Mouse (Mus musculus) cerebellum, postnatal 14 days (tissue): Measurements from ENCODE around the gene Olfr1368.
"Not testable (repeated sequence)": the region's sequence is repeated elsewhere in the genome, so short reads cannot be mapped to it uniquely, and the experiment has no call there.

Experiments used
- DNase-seq, 2 experiments: peaks; one replicate each; pipeline ENCODE4 v3.0.0; 2021; ENCODE audit warnings: mixed read lengths in 2 of 2

The Olfr1368 gene

GRCm38 (mm10) chr13:21166936-21167909 lies 21.6 kb upstream of the Olfr1368 start:
- DNase-seq, result peak; percentile 87 to 88

- peak in 1 of 2 experiments; percentile 10 for DNase-seq
These were observed 16.9 kb upstream of the Olfr1368 start for GRCm38 (mm10) chr13:21162591-21162990.

- no peak for DNase-seq
These were observed 15.9 kb upstream of the Olfr1368 start for GRCm38 (mm10) chr13:21161591-21161990.

- peak; percentile 96 for DNase-seq
These were observed 15.3 kb upstream of the Olfr1368 start for GRCm38 (mm10) chr13:21160657-21161590.

GRCm38 (mm10) chr13:21160041-21160511 lies 14.4 kb upstream of the Olfr1368 start:
- DNase-seq, result peak in 1 of 2 experiments; percentile 23

GRCm38 (mm10) chr13:21159475-21159819 lies 13.8 kb upstream of the Olfr1368 start:
- DNase-seq, result peak in 1 of 2 experiments; percentile 34

- DNase-seq, result peak; percentile 94 to 95
These were observed 13.3 kb upstream of the Olfr1368 start for GRCm38 (mm10) chr13:21158785-21159474.

- DNase-seq, result no peak
These were observed 12.4 kb upstream of the Olfr1368 start for GRCm38 (mm10) chr13:21158071-21158470.

- DNase-seq, result no peak
These were observed 10.2 kb upstream of the Olfr1368 start for GRCm38 (mm10) chr13:21155888-21156287.

- peak; percentile 41 to 54 for DNase-seq
These were observed 3.2 kb downstream of the Olfr1368 start for GRCm38 (mm10) chr13:21142421-21142820.

GRCm38 (mm10) chr13:21129339-21129738 lies 16.3 kb downstream of the Olfr1368 start, which contains the start of gene Olfr263:
Gene Olfr263 (plus strand): TSS chr13:21129639.
- DNase-seq, result not testable (repeated sequence)

- DNase-seq, result no peak
These were observed 31.5 kb downstream of the Olfr1368 start for GRCm38 (mm10) chr13:21114121-21114520.

- DNase-seq, result not testable (repeated sequence)
These were observed 34.5 kb downstream of the Olfr1368 start, which contains the start of gene Olfr1369-ps1 for GRCm38 (mm10) chr13:21111183-21111582. Gene Olfr1369-ps1 (plus strand): TSS chr13:21111483.

GRCm38 (mm10) chr13:21110441-21110840 lies 35.2 kb downstream of the Olfr1368 start:
- DNase-seq, result peak; percentile 28 to 55

GRCm38 (mm10) chr13:21109759-21110158 lies 35.9 kb downstream of the Olfr1368 start:
- no peak for DNase-seq
